In the genomic region with DNA sequence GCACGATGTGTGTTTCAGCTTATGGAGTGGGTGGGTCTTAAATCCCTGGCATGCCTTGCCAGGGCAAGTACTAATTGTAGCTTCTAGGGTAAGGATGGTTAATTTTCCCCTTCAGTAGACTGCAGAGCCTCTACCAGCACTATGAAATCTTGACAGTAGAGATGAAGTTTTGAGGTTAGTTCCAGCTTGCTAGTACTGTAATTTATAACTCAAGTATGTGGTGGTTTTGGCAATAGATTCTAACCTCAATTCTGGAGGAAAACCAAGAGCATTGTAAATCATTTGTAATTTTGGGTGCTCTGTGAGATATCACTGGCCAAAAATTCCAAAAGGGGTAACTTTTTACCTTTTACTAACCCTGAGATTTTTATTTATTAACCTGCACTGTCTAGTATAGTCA, we compare ENCODE assay signal across 17 mouse cellular contexts.
"Had no signal": no experiment of that assay in that cellular context is flagged by ENCODE, and none has a peak within 500 bp of the region (broad histone marks: within the 10 kb centered on the region; RNA-seq: fewer than 3 reads in every experiment).

No protein-coding gene starts in this region.

- H3K9ac ChIP-seq: lung, embryonic 15.5 days; midbrain, embryonic 13.5 days; midbrain, embryonic 15.5 days; neural tube, embryonic 12.5 days; stomach, embryonic 15.5 days had no signal

- H3K9me3 ChIP-seq: lung, embryonic 15.5 days; midbrain, embryonic 13.5 days; midbrain, embryonic 15.5 days; neural tube, embryonic 12.5 days; stomach, embryonic 15.5 days had no signal

- H3K4me1 ChIP-seq: megakaryocyte, embryonic 14.5 days; midbrain, embryonic 13.5 days; midbrain, embryonic 15.5 days; neural tube, embryonic 12.5 days; stomach, embryonic 15.5 days had no signal

- H3K4me3 ChIP-seq: lung, embryonic 15.5 days; megakaryocyte, embryonic 14.5 days; midbrain, embryonic 13.5 days; midbrain, embryonic 15.5 days; neural tube, embryonic 12.5 days; stomach, embryonic 15.5 days had no signal

- H3K36me3 ChIP-seq: lung, embryonic 15.5 days; midbrain, embryonic 13.5 days; midbrain, embryonic 15.5 days; neural tube, embryonic 12.5 days; stomach, embryonic 15.5 days had no signal

- H3K27me3 ChIP-seq: lung, embryonic 15.5 days; megakaryocyte, embryonic 14.5 days; midbrain, embryonic 13.5 days; midbrain, embryonic 15.5 days; neural tube, embryonic 12.5 days; stomach, embryonic 15.5 days had no signal

- H3K4me2 ChIP-seq: lung, embryonic 15.5 days; midbrain, embryonic 11.5 days; midbrain, embryonic 13.5 days; midbrain, embryonic 15.5 days; neural tube, embryonic 12.5 days; stomach, embryonic 15.5 days had no signal

- DNase-seq: lung, adult 2 months; lung, postnatal 14 days; lung, postnatal 36 days; right cerebral cortex, postnatal 14 days; thymus, adult 2 months; thymus, postnatal 25 days; thymus, postnatal 4 days had no signal

- ATAC-seq: lung, postnatal 0 days; midbrain, embryonic 13.5 days; midbrain, embryonic 15.5 days had no signal

- H3K27ac ChIP-seq: lung, embryonic 15.5 days; macrophage; midbrain, embryonic 13.5 days; midbrain, embryonic 15.5 days; neural tube, embryonic 12.5 days; stomach, embryonic 15.5 days; stomach, postnatal 0 days had no signal
